Mouse (Mus musculus): ENCODE data around the gene Eif1b. TPM values are rescaled to one million over a fixed set of nuclear protein-coding genes. Genes with fewer than 3 reads are reported as not detected.
"Not testable (repeated sequence)": the region's sequence is repeated elsewhere in the genome, so short reads cannot be mapped to it uniquely, and the experiment has no call there.

The Eif1b gene
- polyA plus RNA-seq, 1 experiment: 167 TPM

- DNase-seq: no peak
- no peaks in the 10 kb centered on the region for H3K4me1 ChIP-seq (ENCODE audit: control insufficient read depth, insufficient read depth, low read length)
- TF ChIP-seq CTCF (IDR thresholded peaks at IDR 0.05; ENCODE audit: borderline replicate concordance, insufficient read depth, low read depth, low read length): no peak
- no peak for TF ChIP-seq POLR2A (IDR thresholded peaks at IDR 0.05; ENCODE audit: borderline replicate concordance, insufficient read depth, low read length)
- H3K27ac ChIP-seq (ENCODE audit: insufficient read depth, low read length): no peak overlapping the region
- WGBS: 51% methylated on average over 4 of the region's 4 CpGs
- H3K27me3 ChIP-seq (ENCODE audit: control insufficient read depth, insufficient read depth, low read length): no peaks in the 10 kb centered on the region
- no peak overlapping the region for H3K4me3 ChIP-seq (replicated peaks; ENCODE audit: insufficient read depth, low read depth, low read length)
Observed at GRCm38 (mm10) chr9:120527270-120527669, 35.2 kb downstream of the Eif1b start.

DNA sequence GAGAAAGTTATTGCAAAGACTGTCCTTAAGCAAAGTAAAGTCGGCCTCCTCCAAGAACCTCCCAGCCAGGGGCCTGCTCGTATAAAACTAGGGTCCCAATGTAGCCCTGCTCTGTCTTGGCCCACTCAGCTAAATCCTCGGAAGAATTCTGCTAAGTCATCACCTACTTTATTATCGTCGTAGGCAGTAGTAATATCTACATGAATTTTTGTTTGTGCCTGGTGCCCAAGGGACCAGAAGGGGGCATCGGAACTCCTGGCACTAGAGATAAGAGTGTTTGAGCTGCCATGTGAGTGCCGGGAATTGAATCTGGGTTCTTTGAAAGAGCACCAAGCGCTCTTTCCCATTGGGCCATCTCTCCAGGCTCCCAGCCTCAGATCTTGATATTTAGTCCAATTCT, 35.9 kb downstream of the Eif1b start:
- TF ChIP-seq POLR2A (IDR thresholded peaks at IDR 0.05; ENCODE audit: borderline replicate concordance, insufficient read depth, low read length) (no peak), CTCF (IDR thresholded peaks at IDR 0.05; ENCODE audit: borderline replicate concordance, insufficient read depth, low read depth, low read length) (no peak)

GRCm38 (mm10) chr9:120528815-120529510, 36.9 kb downstream of the Eif1b start:
- no peaks in the 10 kb centered on the region for H3K27me3 ChIP-seq (ENCODE audit: control insufficient read depth, insufficient read depth, low read length)
- no peak overlapping the region for H3K27ac ChIP-seq (ENCODE audit: insufficient read depth, low read length)
- no peak for DNase-seq
- 83% methylated on average over 17 of the region's 17 CpGs for WGBS
- no peak for TF ChIP-seq CTCF (IDR thresholded peaks at IDR 0.05; ENCODE audit: borderline replicate concordance, insufficient read depth, low read depth, low read length)
- TF ChIP-seq POLR2A (IDR thresholded peaks at IDR 0.05; ENCODE audit: borderline replicate concordance, insufficient read depth, low read length): no peak
- H3K4me3 ChIP-seq (replicated peaks; ENCODE audit: insufficient read depth, low read depth, low read length): no peak overlapping the region
- H3K4me1 ChIP-seq (ENCODE audit: control insufficient read depth, insufficient read depth, low read length): no peaks in the 10 kb centered on the region

More for the DNA sequence above, 35.9 kb downstream of the Eif1b start:
- no peak overlapping the region for H3K4me3 ChIP-seq (replicated peaks; ENCODE audit: insufficient read depth, low read depth, low read length)
- H3K4me1 ChIP-seq (ENCODE audit: control insufficient read depth, insufficient read depth, low read length): no peaks in the 10 kb centered on the region
- no peak for DNase-seq
- no peaks in the 10 kb centered on the region for H3K27me3 ChIP-seq (ENCODE audit: control insufficient read depth, insufficient read depth, low read length)
- no peak overlapping the region for H3K27ac ChIP-seq (ENCODE audit: insufficient read depth, low read length)
- WGBS: 88% methylated on average over 8 of the region's 8 CpGs

GRCm38 (mm10) chr9:120530471-120530870, 38.4 kb downstream of the Eif1b start:
- no peak for DNase-seq
- H3K27ac ChIP-seq (ENCODE audit: insufficient read depth, low read length): no peak overlapping the region

DNA sequence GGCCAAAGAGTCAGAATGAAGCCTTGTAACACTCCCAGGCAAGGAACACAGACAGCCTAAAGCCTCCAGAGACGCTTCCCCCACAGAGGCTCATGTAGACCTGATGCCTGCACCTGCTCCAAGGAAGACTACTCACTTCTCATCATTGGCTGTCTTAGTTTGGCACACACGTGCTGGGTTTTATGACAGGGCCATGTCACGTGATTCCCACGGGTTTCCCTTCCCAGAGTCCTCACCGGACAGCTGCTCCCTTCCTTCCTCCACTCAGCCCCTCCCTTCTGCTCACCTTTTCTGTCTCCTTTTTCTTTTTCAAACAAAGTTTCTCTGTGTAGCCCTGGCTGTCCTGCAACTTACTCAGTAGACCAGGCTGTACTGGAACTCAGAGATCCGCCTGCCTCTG, 40.0 kb downstream of the Eif1b start:
- WGBS: 64% methylated on average over 6 of the region's 6 CpGs
- TF ChIP-seq POLR2A (IDR thresholded peaks at IDR 0.05; ENCODE audit: borderline replicate concordance, insufficient read depth, low read length) (no peak), CTCF (IDR thresholded peaks at IDR 0.05; ENCODE audit: borderline replicate concordance, insufficient read depth, low read depth, low read length) (no peak)
- no peaks in the 10 kb centered on the region for H3K27me3 ChIP-seq (ENCODE audit: control insufficient read depth, insufficient read depth, low read length)
- DNase-seq: no peak
- no peak overlapping the region for H3K27ac ChIP-seq (ENCODE audit: insufficient read depth, low read length)
- no peaks in the 10 kb centered on the region for H3K4me1 ChIP-seq (ENCODE audit: control insufficient read depth, insufficient read depth, low read length)
- H3K4me3 ChIP-seq (replicated peaks; ENCODE audit: insufficient read depth, low read depth, low read length): no peak overlapping the region

More at GRCm38 (mm10) chr9:120530471-120530870, 38.4 kb downstream of the Eif1b start:
- 88% methylated on average over 5 of the region's 5 CpGs for WGBS
- H3K27me3 ChIP-seq (ENCODE audit: control insufficient read depth, insufficient read depth, low read length): no peaks in the 10 kb centered on the region
- H3K4me1 ChIP-seq (ENCODE audit: control insufficient read depth, insufficient read depth, low read length): no peaks in the 10 kb centered on the region
- no peak overlapping the region for H3K4me3 ChIP-seq (replicated peaks; ENCODE audit: insufficient read depth, low read depth, low read length)
- TF ChIP-seq CTCF (IDR thresholded peaks at IDR 0.05; ENCODE audit: borderline replicate concordance, insufficient read depth, low read depth, low read length) (no peak), POLR2A (IDR thresholded peaks at IDR 0.05; ENCODE audit: borderline replicate concordance, insufficient read depth, low read length) (no peak)

- WGBS: 90% methylated on average over 6 of the region's 6 CpGs
- no peaks in the 10 kb centered on the region for H3K4me1 ChIP-seq (ENCODE audit: control insufficient read depth, insufficient read depth, low read length)
- no peak overlapping the region for H3K4me3 ChIP-seq (replicated peaks; ENCODE audit: insufficient read depth, low read depth, low read length)
- TF ChIP-seq CTCF (IDR thresholded peaks at IDR 0.05; ENCODE audit: borderline replicate concordance, insufficient read depth, low read depth, low read length): no peak
- TF ChIP-seq POLR2A (IDR thresholded peaks at IDR 0.05; ENCODE audit: borderline replicate concordance, insufficient read depth, low read length): no peak
- DNase-seq: no peak
- no peak overlapping the region for H3K27ac ChIP-seq (ENCODE audit: insufficient read depth, low read length)
- no peaks in the 10 kb centered on the region for H3K27me3 ChIP-seq (ENCODE audit: control insufficient read depth, insufficient read depth, low read length)
Observed at GRCm38 (mm10) chr9:120532691-120533090, 40.7 kb downstream of the Eif1b start.

DNA sequence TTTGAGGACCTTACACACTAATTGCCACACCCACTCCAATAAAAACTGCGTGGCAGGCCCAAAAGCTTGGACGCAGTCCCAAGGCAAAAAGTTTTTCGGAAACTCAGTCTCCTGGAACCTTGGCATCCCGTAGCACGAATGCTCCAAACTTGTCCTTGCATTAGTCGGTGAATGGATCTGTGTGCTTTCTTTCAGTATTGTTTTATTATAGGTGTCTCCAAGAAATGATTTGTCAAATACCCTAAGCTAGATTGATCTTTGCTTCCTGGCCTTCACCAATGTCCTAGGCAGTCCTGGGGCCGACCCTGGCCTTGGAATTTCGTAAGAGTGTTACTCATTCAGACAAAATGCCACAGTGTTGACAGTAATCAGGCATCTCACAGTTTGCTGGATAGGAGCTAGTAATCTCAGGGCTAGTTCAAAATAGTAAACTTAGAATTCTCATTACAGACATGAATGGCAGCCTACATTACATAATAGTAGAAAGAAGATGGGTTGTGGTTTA, 41.5 kb downstream of the Eif1b start:
- not testable (repeated sequence) for H3K4me1 ChIP-seq (ENCODE audit: control insufficient read depth, insufficient read depth, low read length); DNase-seq; H3K27me3 ChIP-seq (ENCODE audit: control insufficient read depth, insufficient read depth, low read length); H3K27ac ChIP-seq (ENCODE audit: insufficient read depth, low read length); H3K4me3 ChIP-seq (replicated peaks; ENCODE audit: insufficient read depth, low read depth, low read length)
- WGBS: 94% methylated on average over 8 of the region's 8 CpGs

DNA sequence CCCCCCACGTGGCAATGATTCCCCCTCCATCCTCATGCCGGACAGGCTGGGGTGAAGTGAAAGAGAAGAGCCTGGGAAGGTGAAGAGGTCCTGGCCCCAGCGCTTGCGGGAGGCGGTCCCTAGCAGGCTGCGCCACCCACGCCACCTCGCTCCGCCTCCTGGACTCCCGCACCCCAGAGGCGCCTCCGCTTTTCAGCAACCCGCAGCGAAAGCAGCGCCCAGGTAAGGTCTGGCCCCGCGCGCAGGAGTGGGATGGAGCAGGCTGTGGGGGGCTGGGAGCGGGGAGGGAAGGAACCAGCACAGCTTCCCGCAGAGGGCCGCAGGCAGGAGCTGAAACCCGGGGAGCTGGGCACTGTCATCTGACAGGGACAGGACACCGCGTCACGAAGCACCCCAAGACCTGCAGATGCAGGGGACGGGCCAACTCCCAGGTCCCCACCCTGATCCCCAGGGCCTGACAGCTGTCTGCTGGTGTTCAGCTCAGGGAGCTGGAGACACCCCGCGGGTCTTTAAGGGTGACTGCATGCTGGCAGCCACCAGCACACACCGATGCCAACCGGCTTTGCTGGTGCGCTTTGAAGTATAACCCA, 47.7 kb downstream of the Eif1b start, which contains the start of gene Entpd3:
TSS of gene Entpd3 (plus strand) at position 157 of the 590 bp plus-strand sequence.
- Histone ChIP-seq H3K4me3 (replicated peaks; ENCODE audit: insufficient read depth, low read depth, low read length) (peak within 1 kb of the TSS; percentile 36), H3K4me1 (ENCODE audit: control insufficient read depth, insufficient read depth, low read length) (no peaks in the 10 kb centered on the region), H3K27me3 (ENCODE audit: control insufficient read depth, insufficient read depth, low read length) (peaks cover 2% of the 10 kb centered on the region; the same call in 1 of the 2 replicates), H3K27ac (ENCODE audit: insufficient read depth, low read length) (no peak within 1 kb of the TSS)
- DNase-seq: peak; percentile 18 to 37
- 1% methylated on average over 31 of the region's 31 CpGs for WGBS
- TF ChIP-seq CTCF (IDR thresholded peaks at IDR 0.05; ENCODE audit: borderline replicate concordance, insufficient read depth, low read depth, low read length) (no peak), POLR2A (IDR thresholded peaks at IDR 0.05; ENCODE audit: borderline replicate concordance, insufficient read depth, low read length) (no peak)
